Comparison of ENCODE assay signal across 43 mouse cellular contexts in the genomic region with DNA sequence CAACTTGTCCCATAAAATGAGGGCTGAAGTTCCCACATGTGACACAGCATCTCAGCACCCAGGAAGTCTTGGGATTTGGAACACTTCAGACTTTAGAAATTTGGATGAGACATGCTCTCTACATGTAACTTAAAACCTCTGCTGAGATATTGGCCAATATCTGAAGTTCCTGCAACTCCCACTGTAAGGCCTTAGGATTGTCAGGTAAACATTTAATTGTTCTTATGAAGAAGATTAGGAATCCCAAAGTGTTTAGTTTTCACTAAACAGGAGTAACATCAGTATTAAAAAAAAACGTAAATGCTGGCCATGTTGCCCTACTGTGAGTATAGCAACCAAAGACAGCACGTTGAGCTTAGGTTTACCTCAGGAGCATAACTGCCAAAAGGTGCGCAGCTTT. TPM values are rescaled to one million over a fixed set of nuclear protein-coding genes. Genes with fewer than 3 reads are reported as not detected.
"Had no signal": no experiment of that assay in that cellular context is flagged by ENCODE, and none has a peak within 500 bp of the region (broad histone marks: within the 10 kb centered on the region; RNA-seq: fewer than 3 reads in every experiment).

TSS of gene Gm17622 (plus strand) at position 301 of the 400 bp plus-strand sequence.

- DNase-seq: heart, postnatal 10 days; heart, postnatal 14 days; heart, postnatal 36 days; heart, postnatal 4 days; kidney, adult 11 months; kidney, adult 18-20 months; kidney, adult 2 months; kidney, adult 8-10 months; kidney, adult 9 months; kidney, postnatal 10 days; kidney, postnatal 14 days; kidney, postnatal 25 days; kidney, postnatal 36 days; kidney, postnatal 4 days; layer of hippocampus, adult 9-11 months; layer of hippocampus, postnatal 36 days had no signal

- H3K4me1 ChIP-seq: heart, embryonic 10.5 days; heart, embryonic 12.5 days; heart, embryonic 13.5 days; heart, embryonic 15.5 days; hindbrain, embryonic 10.5 days; hindbrain, embryonic 12.5 days; hindbrain, embryonic 13.5 days; hindbrain, embryonic 15.5 days; intestine, embryonic 15.5 days; kidney, embryonic 15.5 days had no signal

- H3K36me3 ChIP-seq: intestine, embryonic 15.5 days had no signal

- H3K4me3 ChIP-seq: heart, embryonic 10.5 days; heart, embryonic 12.5 days; heart, embryonic 13.5 days; heart, embryonic 15.5 days; hindbrain, embryonic 10.5 days; hindbrain, embryonic 12.5 days; hindbrain, embryonic 13.5 days; hindbrain, embryonic 15.5 days; intestine, embryonic 15.5 days; kidney, embryonic 15.5 days; layer of hippocampus, adult 2 months had no signal

- H3K27me3 ChIP-seq: heart, embryonic 12.5 days; heart, embryonic 13.5 days; heart, embryonic 15.5 days; hindbrain, embryonic 12.5 days; hindbrain, embryonic 13.5 days; hindbrain, embryonic 15.5 days; intestine, embryonic 15.5 days; kidney, embryonic 15.5 days had no signal

- H3K27ac ChIP-seq: heart, embryonic 10.5 days; heart, embryonic 13.5 days; heart, embryonic 15.5 days; hindbrain, embryonic 10.5 days; hindbrain, embryonic 12.5 days; hindbrain, embryonic 13.5 days; hindbrain, embryonic 14.5 days; hindbrain, embryonic 15.5 days; hindbrain, postnatal 0 days; intestine, embryonic 15.5 days; kidney, embryonic 15.5 days; kidney, postnatal 0 days; layer of hippocampus, adult 2 months had no signal

RNA-seq across cellular contexts. Expression of gene Gm17622, which starts in this region (rescaled TPM):
- polyA plus RNA-seq: heart, embryonic 10.5 days; heart, embryonic 11.5 days; heart, embryonic 12.5 days; heart, embryonic 13.5 days; heart, embryonic 14.5 days; heart, embryonic 15.5 days; heart, embryonic 16.5 days; heart, postnatal 0 days; hindbrain, embryonic 10.5 days; hindbrain, embryonic 11.5 days; hindbrain, embryonic 12.5 days; hindbrain, embryonic 13.5 days; hindbrain, embryonic 14.5 days; hindbrain, embryonic 15.5 days; hindbrain, embryonic 16.5 days; hindbrain, postnatal 0 days; inflammation-experienced regulatory T-cells, adult 6 months; intestine, embryonic 14.5 days; intestine, embryonic 15.5 days; intestine, embryonic 16.5 days; intestine, postnatal 0 days; kidney, adult 2 months; kidney, embryonic 14.5 days; kidney, embryonic 15.5 days; kidney, embryonic 16.5 days; kidney, postnatal 0 days; large intestine, adult 2 months had no signal
